Mouse (Mus musculus): ENCODE measurements around the gene Mgat4b.
A peak's percentile ranks its signal among the peaks of the same experiment; 100 is the strongest.

Gene Mgat4b

DNA sequence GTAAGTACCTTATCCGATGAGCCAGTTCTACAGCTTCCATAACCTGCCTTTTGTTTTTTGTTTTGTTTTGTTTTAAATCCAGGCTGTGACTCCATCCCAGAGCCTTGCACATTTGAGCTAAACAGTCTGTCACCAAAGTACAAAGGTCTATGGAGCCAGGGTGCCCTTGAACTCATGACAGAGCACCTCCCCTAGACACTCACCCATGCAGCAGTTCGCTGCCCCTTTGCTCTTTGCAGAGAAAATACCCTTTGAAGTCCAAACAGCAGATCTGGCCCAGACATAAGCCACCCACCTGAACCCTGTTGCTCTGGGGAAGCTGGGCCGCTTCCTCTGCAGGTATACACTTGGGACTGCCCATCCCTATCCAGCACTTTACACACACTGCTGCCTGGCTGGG is 9.1 kb upstream of the Mgat4b start:
- DNase-seq, result no peak

DNA sequence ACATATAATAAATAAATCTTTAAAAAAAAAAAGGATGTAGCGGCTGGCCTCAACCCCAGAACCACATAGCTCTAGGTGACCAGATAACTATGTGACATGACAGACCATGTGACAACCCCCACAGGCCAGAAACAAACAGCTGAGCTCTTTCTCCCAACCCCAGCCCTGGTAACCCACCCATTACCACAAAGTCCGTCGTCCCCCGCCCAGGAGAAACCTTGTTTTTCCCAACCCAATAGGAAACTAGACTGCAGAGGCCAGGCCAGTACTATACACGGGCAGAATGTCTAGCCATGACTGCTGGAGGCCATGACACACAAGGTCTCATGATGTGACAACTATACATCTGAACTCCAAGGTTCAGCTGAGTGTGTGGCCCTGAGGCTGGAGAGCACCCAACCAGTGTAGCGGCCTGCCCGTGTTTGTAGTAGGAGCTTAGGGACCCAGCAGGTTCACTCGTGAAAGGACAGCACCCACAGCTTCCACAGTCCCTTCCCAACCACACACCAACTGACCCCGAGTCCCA is 7.3 kb upstream of the Mgat4b start:
- no peak for DNase-seq

DNA sequence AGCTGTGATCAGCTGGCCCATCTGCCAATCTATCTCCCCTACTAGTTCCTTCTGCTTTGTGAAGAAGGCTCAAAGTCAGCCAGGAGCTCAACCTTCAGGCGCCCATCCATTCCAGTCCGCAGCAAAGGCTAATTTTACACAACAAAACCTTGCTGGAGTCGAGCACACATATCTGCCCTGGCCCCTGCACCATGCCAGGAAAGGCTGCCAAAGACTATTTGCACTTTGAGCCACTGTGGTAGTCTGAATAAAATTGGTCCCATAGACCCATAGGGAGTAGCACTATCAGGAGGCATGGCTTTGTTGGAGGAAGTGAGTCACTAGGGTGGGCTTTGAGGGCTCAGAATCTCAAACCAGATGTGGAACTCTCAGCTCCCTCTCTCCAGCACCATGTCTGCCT is 5.3 kb upstream of the Mgat4b start:
- DNase-seq, result no peak

DNA sequence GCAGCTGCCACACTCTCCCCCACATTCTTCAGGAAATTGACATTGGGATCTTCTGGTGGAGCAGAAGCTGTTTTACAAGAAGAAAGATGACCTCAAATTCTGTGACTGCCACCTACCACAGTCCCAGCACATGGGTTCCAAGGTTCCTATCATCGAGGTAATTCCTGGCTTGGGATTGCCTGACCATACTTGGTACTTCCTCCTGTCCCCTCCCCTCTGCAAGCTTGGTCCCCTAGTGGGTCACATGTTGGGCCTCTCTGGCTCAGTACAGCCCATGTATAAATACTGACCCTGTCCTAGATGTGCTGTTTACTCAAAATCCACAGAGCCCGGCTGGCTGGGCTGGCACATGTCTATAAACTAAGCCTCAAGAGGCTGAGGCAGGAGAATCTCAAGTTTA is 4.7 kb upstream of the Mgat4b start:
- DNase-seq, result no peak

DNA sequence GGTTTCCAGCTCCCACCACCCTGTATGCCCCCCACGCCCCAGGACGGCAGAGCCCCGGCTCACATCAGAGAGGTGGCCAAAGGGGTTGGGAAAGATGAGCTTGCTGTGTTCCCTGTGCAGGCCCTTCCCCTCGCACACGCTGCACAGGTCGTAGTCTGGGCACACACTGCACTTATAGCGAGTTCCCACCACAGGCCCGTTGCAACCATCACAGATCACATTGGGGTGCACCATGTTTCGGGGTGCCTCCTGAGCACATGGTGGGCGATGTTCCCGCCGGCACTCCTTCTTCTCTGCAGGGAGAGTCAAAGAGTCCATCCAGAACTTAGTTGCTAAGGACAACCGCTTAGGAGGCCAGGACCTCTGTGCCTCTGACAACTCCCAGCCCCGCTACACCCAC is 3.3 kb upstream of the Mgat4b start:
- DNase-seq, result no peak

DNA sequence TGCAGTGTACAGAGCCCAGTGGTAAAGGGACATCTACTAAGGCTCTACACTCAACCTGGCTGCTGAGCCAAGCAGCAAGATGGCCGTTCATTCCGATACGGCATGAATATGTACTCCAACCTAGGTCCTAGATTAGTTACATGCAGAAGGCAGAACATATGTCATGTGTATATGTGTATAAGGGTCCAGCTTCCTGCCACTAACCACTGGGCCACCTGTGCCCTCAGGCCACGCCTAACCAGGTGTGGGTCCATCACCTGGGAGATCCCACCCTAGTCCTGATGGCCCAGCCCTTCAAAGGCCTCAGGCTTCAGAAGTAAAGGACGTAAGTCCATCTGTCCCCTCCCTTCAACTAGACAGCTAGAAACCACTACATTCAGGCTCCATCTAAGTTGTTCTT is 2.7 kb upstream of the Mgat4b start:
- no peak for DNase-seq

DNA sequence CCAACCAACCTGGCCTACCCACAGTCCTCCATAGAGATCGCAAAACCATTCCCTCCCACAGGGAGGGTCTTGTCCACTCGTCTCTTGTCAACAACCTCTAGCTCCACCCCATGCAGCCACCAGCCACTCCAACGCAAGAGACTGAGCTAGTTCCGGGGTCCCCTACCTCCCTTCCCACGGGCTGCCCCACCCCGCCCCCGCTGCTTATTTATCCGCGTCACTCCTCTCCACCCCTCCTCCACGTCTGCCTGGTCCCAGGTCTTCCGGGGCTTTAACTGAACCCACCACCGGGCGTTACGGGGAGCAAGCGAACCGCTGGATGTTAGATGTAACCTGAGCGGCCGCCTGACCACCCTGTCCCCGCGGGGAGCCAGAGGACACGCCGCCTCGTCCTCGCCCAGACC is 587 bp upstream of the Mgat4b start:
- peak; percentile 87 for DNase-seq

DNA sequence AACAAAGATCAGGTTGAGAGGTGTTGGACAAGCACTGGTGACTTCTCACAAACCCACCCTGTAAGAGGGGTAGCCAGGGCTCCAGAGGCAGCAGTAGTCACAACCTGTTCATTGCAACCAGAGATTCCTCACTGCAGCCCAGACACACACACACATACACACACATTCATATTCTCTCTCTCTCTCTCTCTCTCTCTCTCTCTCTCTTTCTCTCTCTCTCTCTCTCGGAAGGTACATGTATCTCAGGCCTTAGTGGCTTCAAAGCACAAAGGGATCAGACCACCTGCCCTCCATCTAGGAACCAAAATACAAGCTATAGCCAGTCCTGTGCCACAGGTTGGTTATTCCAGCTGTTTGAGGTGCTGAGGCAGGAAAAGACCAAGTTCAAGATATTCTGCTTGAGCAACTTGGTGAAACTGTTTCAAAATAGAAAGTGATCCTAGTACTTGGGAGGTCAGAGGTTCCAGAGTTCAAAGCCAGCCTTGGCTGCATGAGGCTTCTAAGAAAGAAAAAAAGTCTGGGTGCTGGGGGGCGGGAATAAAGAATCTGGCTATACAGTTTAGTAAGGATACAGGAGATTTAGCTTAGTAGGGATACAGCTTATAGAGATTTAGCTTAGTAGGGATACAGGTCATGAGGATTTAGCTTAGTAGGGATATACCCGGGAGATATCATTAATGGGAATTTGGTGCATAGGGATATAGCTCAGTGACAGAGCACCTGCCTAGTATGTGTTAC is 801 bp downstream of the Mgat4b start:
- DNase-seq, result no peak

DNA sequence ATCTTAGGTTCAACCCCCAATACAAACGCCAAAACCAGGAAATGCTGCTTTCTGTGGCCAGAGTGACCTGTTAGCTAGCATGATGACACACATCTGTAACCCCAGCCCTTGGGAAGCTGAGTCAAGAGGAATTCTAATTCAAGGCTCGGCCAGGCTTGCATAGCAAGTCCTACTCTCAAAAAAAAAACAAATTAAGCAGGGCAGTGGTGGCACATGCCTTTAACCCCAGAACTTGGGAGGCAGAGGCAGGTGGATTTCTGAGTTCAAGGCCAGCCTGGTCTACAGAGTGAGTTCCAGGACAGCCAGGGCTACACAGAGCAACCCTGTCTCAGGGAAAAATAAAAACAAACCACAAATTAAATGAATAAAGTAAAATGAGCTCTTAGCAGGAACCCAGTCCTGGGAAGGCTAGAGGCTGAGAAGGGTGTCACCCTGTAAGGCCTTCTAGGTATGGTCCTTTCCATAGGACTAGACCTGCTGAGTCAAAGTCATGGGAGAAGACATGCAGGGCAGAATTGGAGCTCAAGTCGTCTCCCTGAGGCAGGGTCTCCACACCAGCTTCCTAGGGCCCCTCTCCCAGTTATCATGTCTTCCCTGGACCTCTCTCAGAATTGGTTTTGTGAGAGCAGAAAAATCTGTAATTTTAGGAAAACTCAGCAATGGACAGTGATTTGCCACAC is 1.5 kb downstream of the Mgat4b start:
- no peak for DNase-seq

DNA sequence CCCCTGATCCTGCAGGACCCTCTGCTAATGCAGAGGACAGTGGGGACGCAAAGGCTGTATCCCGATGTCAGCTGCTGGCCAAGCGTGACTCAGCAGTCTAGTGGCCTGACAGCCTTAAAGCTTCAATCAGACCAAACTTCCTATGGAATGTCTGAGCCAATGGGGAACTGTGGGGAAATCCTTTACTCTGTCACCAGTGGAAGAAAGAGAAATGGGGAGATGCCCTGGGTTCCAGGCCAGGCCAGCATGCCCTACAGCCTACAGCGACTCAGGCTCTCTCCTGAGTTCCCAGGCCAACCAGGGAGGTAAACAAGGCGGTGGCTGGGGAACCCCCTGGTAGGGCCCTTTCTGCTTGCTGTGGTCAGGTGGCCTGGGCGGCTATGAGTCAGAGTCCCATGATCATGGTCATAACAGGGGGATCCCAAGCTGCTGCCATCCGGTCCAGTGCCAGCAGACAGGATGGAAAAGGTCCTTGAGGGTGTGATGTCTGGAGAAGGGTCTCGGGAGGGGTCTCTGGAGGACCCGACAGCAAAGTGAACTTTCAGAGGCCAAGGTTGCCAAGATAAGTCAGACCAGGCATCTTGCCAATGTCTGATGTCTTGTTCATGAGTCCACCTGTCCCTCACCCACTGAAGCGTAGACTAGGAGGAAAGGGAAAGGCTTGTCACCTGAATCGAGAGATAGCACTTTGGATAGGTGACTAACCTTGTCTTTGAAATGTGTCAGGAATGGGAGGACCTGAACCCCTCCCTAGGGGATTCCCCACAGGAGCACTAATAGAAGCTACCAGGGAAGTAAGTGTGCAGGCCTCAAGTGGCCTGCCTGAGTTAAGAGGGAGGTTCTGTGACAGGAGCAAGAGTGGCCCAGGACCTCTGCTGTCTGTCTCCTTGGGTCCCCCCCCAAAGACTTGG is 2.4 kb downstream of the Mgat4b start:
- no peak for DNase-seq

DNA sequence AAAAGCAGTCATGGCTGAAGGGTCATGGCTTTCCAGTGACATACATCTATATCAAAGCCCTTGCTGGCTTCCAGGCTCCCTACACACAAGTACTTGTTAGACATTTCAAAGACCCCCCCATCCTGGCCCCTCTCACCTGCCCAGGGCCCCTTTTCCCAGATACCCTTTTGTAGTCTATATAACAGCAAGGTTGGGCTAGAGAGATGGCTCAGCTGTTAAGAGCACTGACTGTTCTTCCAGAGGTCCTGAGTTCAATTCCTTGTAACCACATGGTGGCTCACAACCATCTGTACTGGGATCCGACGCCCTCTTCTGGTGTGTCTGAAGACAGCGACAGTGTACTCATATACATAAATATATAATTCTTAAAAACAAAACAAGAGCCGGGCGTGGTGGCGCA is 3.9 kb downstream of the Mgat4b start:
- no peak for DNase-seq

DNA sequence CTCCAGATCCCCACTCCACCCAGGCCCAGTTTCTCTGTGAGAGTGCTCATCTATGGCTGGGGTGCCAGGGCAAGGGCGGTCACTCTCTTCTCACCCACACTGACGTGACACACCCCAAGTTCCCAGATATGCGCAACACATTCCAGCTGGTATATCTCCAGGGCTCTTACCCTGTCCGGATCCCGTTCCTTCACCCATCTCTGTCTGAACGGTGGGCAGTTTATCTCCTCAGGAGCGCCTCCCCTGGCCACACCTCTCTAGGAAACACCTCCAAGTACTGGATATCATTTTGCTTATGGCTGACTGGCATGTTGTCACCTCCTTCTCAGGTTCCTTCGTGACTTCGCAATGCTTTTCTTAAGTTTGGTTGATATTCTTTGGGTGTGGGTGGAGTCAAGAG is 4.9 kb downstream of the Mgat4b start:
- DNase-seq, result no peak

DNA sequence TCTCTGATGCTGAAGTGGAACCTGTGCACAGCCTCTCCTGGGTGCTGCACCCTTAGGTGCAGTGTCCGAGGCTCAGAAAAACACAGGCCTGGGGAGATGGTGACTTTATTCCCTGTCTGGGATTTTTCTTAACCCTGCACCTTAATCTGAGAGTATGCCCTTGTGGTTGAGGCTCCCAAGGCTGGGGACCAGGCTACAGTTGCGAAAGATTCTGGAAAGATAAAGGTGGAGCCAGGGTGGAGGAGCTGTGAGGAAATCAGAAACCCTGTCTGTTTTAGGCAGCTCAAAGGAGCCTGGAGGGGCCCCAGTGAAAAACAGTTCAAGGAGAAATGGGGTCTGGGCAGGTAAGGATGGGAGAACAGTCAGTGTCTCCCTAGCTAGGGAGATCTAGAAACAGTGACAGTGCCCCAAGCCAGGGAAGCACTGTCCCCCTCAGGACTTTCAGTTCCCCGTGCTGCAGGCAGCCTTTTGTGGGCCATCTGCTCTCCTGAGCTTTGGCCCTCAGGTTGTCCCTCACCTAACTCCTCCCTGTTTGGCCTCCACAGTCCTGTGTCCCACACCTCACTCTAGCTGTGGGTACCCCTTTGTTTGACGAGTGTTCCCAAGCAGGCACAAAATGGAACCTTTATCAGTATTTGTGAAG is 6.2 kb downstream of the Mgat4b start:
- no peak for DNase-seq

DNA sequence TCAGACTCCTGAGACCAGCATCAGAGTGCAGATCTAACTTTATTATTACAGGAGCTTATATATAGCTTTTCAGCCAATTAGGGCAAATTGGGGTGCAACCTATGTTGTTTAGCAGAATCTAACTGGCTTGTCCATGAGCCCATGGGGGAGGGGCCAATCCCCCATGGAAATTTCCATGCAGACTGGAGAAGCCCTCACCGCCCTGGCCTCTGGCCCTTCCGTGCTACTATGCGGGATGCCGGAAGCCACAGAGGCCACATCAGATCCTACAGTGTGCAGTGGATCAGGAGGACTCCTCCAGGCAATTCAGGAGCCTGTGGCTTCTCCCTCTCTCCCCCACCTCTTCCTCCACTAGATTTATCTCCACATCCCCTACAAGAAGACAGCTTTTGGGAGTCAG is 7.1 kb downstream of the Mgat4b start:
- DNase-seq, result no peak

DNA sequence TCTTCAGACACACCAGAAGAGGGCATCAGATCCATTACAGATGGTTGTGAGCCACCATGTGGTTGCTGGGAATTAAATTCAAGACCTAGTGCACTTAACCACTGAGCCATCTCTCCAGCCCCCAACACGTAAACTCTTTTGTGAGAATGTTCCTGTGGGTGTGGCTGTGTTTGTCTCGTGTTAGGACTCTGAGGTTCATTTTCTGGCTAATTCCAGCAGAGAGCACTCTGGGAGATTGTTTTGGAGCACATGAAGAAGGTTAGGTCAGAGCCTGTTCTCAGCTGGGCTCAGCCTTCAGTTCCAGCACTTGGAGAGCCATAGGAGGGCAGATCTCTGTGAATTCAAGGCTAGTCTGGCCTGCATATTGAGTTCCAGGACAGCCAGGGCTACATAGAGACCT is 9.1 kb downstream of the Mgat4b start:
- no peak for DNase-seq

DNA sequence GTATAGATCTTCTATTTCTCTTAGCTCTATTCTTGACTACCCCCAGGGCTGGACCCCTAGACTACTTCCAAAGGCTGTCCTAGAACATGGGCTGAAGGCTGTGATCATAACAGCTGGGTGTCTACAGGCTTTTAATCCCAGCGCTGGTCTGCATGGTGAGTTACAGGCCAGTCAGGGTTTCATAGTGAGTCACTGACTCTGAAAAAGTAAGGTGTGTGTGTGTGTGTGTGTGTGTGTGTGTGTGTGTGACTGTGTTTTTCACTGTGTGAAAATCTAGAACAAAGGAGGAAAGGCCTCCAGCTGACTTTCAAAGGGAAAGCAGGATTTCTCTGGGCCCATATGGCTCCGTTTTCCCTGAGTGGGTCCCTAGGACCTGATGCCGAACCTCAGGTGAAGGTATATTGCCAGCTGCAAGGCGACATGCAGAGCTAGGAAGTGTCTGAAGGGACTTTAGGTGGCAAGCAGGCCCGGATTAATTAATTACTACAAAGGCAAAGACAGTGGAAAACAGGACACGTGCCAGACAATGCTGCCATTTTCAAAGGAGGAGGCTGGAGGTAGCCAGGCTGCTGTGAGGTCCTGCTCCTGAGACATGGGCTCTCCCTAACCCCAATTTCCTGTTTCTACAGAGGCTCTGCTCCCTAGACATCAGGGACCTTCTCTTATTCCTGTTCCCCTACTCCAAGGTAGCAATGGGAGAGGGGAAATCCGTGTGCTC is 12.0 kb downstream of the Mgat4b start:
- no peak for DNase-seq

DNA sequence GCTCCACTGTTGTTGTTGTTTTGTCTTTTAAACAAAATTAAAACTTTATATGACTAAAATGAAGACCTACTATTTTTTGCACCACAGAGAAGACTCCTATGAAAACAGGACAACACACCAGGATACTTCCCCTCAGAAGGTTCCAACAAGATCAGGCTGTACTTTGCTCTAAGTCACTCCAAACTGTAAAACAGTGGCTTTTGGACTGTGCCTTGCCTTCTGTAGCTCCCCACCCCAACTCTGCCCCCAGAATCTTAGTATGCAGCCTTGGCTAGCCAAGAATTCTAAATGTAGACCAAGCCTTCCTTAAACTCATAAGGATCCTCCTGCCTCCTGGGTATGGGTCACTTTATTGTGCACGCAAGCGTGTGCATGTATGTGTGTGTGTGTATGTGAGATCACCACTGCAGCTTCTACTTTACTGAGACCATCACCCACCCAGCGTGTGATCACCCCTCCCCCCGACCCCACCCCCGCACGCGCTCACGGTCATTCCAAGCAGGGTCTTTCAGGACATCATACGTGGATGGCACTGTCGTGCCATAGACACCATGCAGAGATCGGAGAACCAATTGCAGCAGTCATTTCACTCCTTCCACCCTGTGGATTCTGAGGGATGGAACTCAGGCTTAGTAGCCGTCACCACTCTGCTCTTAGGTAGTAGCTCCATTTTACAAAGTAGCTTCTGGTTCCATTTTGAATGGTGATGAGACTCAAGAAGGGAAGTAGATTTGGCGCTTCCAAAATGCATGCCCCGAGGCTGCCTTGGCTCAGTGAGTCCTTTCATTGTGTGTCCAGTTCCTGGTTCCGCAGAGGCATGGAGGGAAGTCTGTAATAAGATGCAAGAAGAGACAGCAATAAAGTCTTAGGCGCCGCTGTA is 13.3 kb downstream of the Mgat4b start:
- DNase-seq, result no peak

DNA sequence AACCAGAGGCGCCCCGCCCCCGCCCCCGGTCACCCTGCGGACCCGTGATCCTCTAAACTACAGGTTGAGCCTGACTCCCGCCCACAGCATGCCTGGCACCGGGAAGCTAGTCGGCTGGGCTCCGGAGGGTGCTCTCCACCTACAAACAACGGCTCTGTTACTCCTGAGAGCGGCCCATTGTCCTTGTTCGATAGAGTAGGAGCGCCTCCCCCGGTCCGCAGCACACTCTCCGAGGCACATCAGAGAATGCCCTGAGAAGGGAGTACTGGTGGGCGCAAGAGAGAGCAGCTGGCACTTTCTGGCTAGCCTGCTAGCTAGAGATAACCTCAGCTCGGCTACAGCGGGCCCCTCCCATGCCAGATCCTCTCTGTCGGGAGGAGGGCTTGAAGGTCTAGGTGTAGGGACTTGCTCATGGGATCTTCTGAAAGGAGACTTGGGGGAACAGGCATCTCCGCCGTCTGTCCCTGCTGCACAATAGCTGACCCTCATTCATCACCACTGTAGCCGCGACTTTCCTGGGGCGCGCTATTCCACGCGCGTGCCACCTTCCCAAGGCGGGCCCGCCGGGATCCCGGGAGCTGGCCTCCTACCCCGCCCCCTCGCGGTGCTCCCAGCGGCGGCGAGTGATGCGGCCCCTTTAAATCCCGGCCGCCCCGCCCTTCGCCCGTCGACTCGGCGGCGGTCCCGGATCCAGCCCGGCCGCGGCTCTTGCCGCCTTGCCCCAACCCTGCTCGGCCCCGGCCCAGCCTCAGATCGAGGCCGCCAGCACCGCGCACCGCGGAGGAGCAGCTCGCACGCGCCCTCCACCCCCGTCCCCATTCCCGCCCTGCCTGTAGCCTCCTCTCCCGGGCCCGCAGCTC is 14.2 kb downstream of the Mgat4b start:
- DNase-seq, result peak; percentile 82

DNA sequence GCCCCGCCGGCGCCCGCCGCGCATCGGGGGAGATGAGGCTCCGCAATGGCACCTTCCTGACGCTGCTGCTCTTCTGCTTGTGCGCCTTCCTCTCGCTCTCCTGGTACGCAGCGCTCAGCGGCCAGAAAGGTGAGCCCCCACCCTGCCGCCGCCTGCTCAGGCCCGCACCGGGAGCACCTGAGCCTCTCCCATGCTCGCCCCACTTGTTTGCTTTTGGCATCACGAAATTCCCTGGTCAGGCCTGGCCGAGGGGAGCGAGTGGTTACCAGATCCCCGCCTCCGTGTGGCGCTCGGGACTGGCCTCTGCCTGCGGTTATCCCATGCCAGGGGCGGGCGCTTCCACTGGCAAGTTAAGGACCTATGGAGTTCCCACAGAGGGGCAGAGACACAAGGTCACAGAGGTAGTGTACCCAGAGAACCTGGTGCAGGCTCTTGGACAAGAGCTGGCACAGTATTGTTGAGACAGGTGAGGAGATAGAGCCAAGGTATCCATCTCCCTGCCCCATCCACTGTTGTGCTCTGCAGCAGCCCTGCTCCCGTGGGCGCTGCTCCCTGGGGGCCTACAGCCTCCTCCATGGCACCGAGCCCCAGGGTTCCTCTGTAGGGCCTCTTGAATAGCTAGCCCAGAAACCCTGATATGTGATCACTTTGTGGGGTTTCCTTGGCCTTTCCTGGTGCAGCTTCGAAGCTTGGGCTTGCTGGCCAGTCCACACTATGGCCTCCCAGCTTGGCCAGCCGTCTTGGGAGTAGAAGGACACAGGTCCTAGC is 15.1 kb downstream of the Mgat4b start:
- DNase-seq, result no peak

DNA sequence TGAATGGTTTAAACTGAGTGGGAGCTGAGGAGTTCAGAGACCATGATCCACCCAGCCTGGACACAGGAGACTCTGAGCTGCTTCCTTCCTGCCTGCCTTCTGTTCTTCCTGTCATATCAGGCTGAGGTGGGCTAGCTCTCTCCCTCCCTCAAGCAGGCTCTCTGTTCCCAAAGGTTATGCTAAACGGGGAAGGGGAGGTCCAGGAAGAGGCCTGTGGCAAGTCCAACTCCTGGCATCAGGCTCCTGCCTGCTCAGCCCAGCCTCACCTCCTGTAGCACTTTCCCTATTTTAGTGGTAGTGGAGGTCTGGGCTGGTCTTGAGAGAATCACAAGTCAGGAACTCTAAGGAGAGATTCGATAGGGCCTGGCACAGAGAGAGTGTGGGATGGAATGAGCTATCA is 15.7 kb downstream of the Mgat4b start:
- DNase-seq, result no peak
